Comparison of ENCODE assay signal across 15 mouse cellular contexts in genomic region chr5:136140057-136140482, GRCm38 (mm10). TPM values are rescaled to one million over a fixed set of nuclear protein-coding genes. Genes with fewer than 3 reads are reported as not detected.
DNase-seq lines count a peak whose midpoint lies in the region; ATAC-seq and TF ChIP-seq lines count a peak whose summit lies in the region.
"Had no signal": no experiment of that assay in that cellular context is flagged by ENCODE, and none has a peak within 500 bp of the region (broad histone marks: within the 10 kb centered on the region; RNA-seq: fewer than 3 reads in every experiment).

No protein-coding gene starts in this region.

- no peaks in the 10 kb centered on the region for H3K27me3 ChIP-seq in liver, postnatal 0 days (ENCODE audit: insufficient read depth, low read length)
- H3K27me3 ChIP-seq in limb, embryonic 10.5 days (ENCODE audit: low read depth, poor library complexity, severe bottlenecking) = no peaks in the 10 kb centered on the region

- TF ChIP-seq EP300 in liver, postnatal 0 days (IDR thresholded peaks at IDR 0.05; ENCODE audit: low read depth) = no peak

- H3K9me3 ChIP-seq in liver, postnatal 0 days (ENCODE audit: low read length) = no peaks in the 10 kb centered on the region; the same call in 1 of the 2 replicates
- H3K9me3 ChIP-seq in limb, embryonic 10.5 days (replicated peaks) = no peaks in the 10 kb centered on the region

- ATAC-seq in liver, postnatal 0 days = no peak

- peaks cover 24% of the 10 kb centered on the region for H3K36me3 ChIP-seq in liver, postnatal 0 days (replicated peaks; ENCODE audit: insufficient read depth, low read length)
- peaks cover 45% of the 10 kb centered on the region for H3K36me3 ChIP-seq in limb, embryonic 10.5 days

- H3K4me1 ChIP-seq in liver, postnatal 0 days (ENCODE audit: insufficient read depth) = peaks cover 13% of the 10 kb centered on the region
- peaks cover 15% of the 10 kb centered on the region for H3K4me1 ChIP-seq in limb, embryonic 10.5 days

- no peak overlapping the region for H3K4me3 ChIP-seq in liver, postnatal 0 days (ENCODE audit: low read depth, low read length)
- H3K4me3 ChIP-seq in limb, embryonic 10.5 days = no peak overlapping the region
- H3K4me3 ChIP-seq: embryonic facial prominence, embryonic 10.5 days; forebrain, embryonic 10.5 days; heart, embryonic 12.5 days had no signal

- DNase-seq in heart, adult 11 months = peak; percentile 95
- DNase-seq in heart, postnatal 36 days = no peak
- DNase-seq in left cerebral cortex, postnatal 4 days = peak; percentile 77
- DNase-seq in left cerebral cortex, adult 18-20 months (ENCODE audit: low spot score in 2 of 2) = no peak
- peak; percentile 50 for DNase-seq in brain, adult 2 months (ENCODE audit: low read depth, low spot score)
- DNase-seq in liver, postnatal 0 days = no peak
- DNase-seq in limb, embryonic 10.5 days (ENCODE audit: low spot score) = no peak
- no peak for DNase-seq in gastrocnemius, postnatal 14 days
- DNase-seq: kidney, postnatal 10 days; lung, postnatal 10 days; thymus, adult 18-20 months had no signal

- no peak for TF ChIP-seq CTCF in liver, postnatal 0 days (IDR thresholded peaks at IDR 0.05; ENCODE audit: low read depth)

- WGBS in liver, postnatal 0 days (ENCODE audit: insufficient replicate concordance) = 86% methylated on average over 10 of the region's 10 CpGs
- 93% methylated on average over 10 of the region's 10 CpGs for WGBS in limb, embryonic 10.5 days

- H3K27ac ChIP-seq in liver, postnatal 0 days (ENCODE audit: low read depth) = 0 out of 2 replicates have a peak overlapping the region, but pooled peaks have one; percentile 46
- no peak overlapping the region for H3K27ac ChIP-seq in limb, embryonic 10.5 days
- H3K27ac ChIP-seq: embryonic facial prominence, embryonic 10.5 days; forebrain, embryonic 10.5 days; hindbrain, embryonic 14.5 days had no signal

- H3K9ac ChIP-seq in liver, postnatal 0 days (replicated peaks) = no peak overlapping the region
- H3K9ac ChIP-seq: heart, embryonic 12.5 days; hindbrain, embryonic 14.5 days had no signal

- no peak overlapping the region for H3K4me2 ChIP-seq in liver, postnatal 0 days (ENCODE audit: low read depth, low read length)
- H3K4me2 ChIP-seq: heart, embryonic 12.5 days; hindbrain, embryonic 14.5 days had no signal

- intact Hi-C loops in heart, postnatal 36 days (cut with DNase I) = no loop called here
- intact Hi-C loops in left cerebral cortex, postnatal 4 days (cut with DNase I) = no loop called here
- intact Hi-C loops in gastrocnemius, postnatal 14 days (cut with DNase I; ENCODE audit: low total_unique reads) = loop anchor here (5.0 kb wide), 1 partner anchor 47 kb away; no protein-coding TSS in a partner anchor

RNA-seq across cellular contexts. Expression of gene Alkbh4, which starts 4.1 kb away (rescaled TPM):
- 1 to 10 TPM; 4.4 to 4.7 TPM for total RNA-seq in heart, postnatal 36 days (2021)
- 10 to 100 TPM; 10.7 to 12.8 TPM for total RNA-seq in left cerebral cortex, postnatal 4 days (2021)
- total RNA-seq in left cerebral cortex, adult 18-20 months (2021) = 1 to 10 TPM; 9.0 to 9.5 TPM
- 8.8 and 9.2 TPM in 2 replicates for polyA plus RNA-seq in liver, postnatal 0 days (2015; fragmentation: Nextera tagmentation; extraction: Ambion mirVana)
- polyA plus RNA-seq in limb, embryonic 10.5 days (2016; fragmentation: Nextera tagmentation; extraction: Ambion mirVana) = 26.4 and 27.9 TPM in 2 replicates
- 1 to 10 TPM; 4.4 to 5.1 TPM for total RNA-seq in gastrocnemius, postnatal 14 days (2021)

RNA-seq across cellular contexts. Expression of gene Lrwd1, which starts 4.2 kb away (rescaled TPM):
- 1 to 10 TPM; 5.7 to 6.6 TPM for total RNA-seq in heart, postnatal 36 days (2021)
- total RNA-seq in left cerebral cortex, postnatal 4 days (2021) = 10 to 100 TPM; 22.1 to 22.5 TPM
- total RNA-seq in left cerebral cortex, adult 18-20 months (2021) = 10 to 100 TPM; 13.8 to 16.2 TPM
- 13.7 and 16.5 TPM in 2 replicates for polyA plus RNA-seq in liver, postnatal 0 days (2015; fragmentation: Nextera tagmentation; extraction: Ambion mirVana)
- polyA plus RNA-seq in limb, embryonic 10.5 days (2016; fragmentation: Nextera tagmentation; extraction: Ambion mirVana) = 62.4 and 66.4 TPM in 2 replicates
- total RNA-seq in gastrocnemius, postnatal 14 days (2021) = 1 to 10 TPM; 4.0 to 4.3 TPM

RNA-seq across cellular contexts. Expression of gene Polr2j, which starts 23.6 kb away (rescaled TPM):
- 10 to 100 TPM; 74.0 to 76.8 TPM for total RNA-seq in heart, postnatal 36 days (2021)
- 10 to 100 TPM; 88.0 to 92.4 TPM for total RNA-seq in left cerebral cortex, postnatal 4 days (2021)
- 10 to 100 TPM; 74.9 to 75.7 TPM for total RNA-seq in left cerebral cortex, adult 18-20 months (2021)
- 99.8 and 112 TPM in 2 replicates for polyA plus RNA-seq in liver, postnatal 0 days (2015; fragmentation: Nextera tagmentation; extraction: Ambion mirVana)
- polyA plus RNA-seq in limb, embryonic 10.5 days (2016; fragmentation: Nextera tagmentation; extraction: Ambion mirVana) = 283 and 310 TPM in 2 replicates
- total RNA-seq in gastrocnemius, postnatal 14 days (2021) = 10 to 100 TPM; 52.9 to 66.0 TPM

RNA-seq across cellular contexts. Expression of gene Orai2, which starts 30.4 kb away (rescaled TPM):
- 1 to 10 TPM; 1.2 to 1.3 TPM for total RNA-seq in heart, postnatal 36 days (2021)
- total RNA-seq in left cerebral cortex, postnatal 4 days (2021) = 10 to 100 TPM; 56.5 to 58.2 TPM
- 10 to 100 TPM; 45.9 to 48.5 TPM for total RNA-seq in left cerebral cortex, adult 18-20 months (2021)
- polyA plus RNA-seq in liver, postnatal 0 days (2015; fragmentation: Nextera tagmentation; extraction: Ambion mirVana) = 4.4 and 4.5 TPM in 2 replicates
- 5.5 and 6.6 TPM in 2 replicates for polyA plus RNA-seq in limb, embryonic 10.5 days (2016; fragmentation: Nextera tagmentation; extraction: Ambion mirVana)
- 1 to 10 TPM; 2.7 to 3.2 TPM for total RNA-seq in gastrocnemius, postnatal 14 days (2021)

RNA-seq across cellular contexts. Expression of gene Rasa4, which starts 56.4 kb away (rescaled TPM):
- 1 to 10 TPM; 6.4 to 9.2 TPM for total RNA-seq in heart, postnatal 36 days (2021)
- 10 to 100 TPM in 1 of 2 experiments, 1 to 10 TPM in 1; 10.0 to 13.1 TPM for total RNA-seq in left cerebral cortex, postnatal 4 days (2021)
- 10 to 100 TPM in 1 of 2 experiments, 1 to 10 TPM in 1; 4.8 to 10.3 TPM for total RNA-seq in left cerebral cortex, adult 18-20 months (2021)
- polyA plus RNA-seq in liver, postnatal 0 days (2015; fragmentation: Nextera tagmentation; extraction: Ambion mirVana) = 2.1 TPM in 2 replicates
- 1.1 and 2.4 TPM in 2 replicates for polyA plus RNA-seq in limb, embryonic 10.5 days (2016; fragmentation: Nextera tagmentation; extraction: Ambion mirVana)
- 10 to 100 TPM; 14.6 to 15.3 TPM for total RNA-seq in gastrocnemius, postnatal 14 days (2021)

Comparison
In these comparisons a context has a peak if more than half of its experiments do, and no peak if none do; other contexts are left out.
1. DNase-seq: peak in heart, adult 11 months (single experiment), left cerebral cortex, postnatal 4 days (single experiment) and brain, adult 2 months (single experiment); none in heart, postnatal 36 days (0 of 2), left cerebral cortex, adult 18-20 months (0 of 2), liver, postnatal 0 days (single experiment), limb, embryonic 10.5 days (single experiment) and gastrocnemius, postnatal 14 days (single experiment).